Mouse (Mus musculus) spleen, postnatal 4 days (tissue): ENCODE measurements around the gene Trim45.

ENCODE experiments used
- DNase-seq, 2 experiments: peaks; one replicate each; pipeline ENCODE4 v3.0.0; 2022; ENCODE audit warnings: low spot score in 2 of 2

Trim45 gene

DNA sequence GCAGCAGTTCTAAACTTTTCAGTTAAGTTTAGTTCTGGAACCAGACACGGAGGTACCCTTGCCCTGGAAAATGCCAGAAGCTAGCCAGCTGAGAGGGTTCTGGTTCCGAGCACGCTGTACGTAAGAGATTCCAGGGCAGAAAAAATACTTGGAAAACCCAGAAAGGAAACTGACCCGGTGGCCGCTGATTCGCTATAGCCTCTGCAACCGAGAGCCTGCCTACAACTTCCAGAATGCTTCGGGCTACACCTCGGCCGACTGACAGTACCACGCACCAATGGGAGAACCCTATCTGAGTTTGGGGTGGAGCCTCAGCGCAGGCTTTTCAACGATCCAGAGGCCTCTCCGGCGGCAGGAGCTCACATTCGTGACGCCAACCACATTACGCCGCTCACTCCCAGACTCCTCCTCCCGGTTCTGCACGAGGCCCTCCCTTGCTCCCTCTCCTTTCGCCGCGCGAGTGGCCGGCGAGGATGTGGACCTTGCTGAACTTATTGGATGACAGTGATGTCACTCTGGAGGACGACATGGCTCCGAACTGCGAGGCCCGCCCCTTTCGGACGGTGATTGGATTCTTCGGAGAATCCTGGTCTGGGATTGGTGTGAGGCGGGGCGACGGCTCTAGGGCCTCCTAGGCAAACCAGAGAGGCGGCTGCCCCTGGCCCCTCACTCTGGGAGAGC is at the start of gene Trim45:
Gene Trim45, plus strand, starts transcription at position 378 of the 681 bp plus-strand sequence.
- DNase-seq, result peak; percentile 92 to 95

DNA sequence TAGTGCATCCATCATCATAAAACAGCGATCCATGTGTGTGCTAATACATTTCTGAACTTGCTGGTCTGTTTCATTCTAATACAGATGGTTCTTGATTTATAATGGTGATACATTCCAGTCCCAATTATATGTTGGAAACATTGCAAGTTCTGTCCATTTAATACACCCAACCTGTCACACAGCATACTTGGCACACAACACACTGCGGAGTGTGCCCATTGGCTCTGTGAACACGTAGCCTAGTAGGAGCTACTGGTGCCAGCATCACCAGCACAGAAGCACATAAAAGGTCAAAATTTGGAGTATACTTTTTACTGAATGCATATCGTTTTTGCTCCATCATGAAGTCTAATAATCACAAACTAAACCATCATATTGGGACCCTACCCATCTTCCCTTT is 44.9 kb upstream of the Trim45 start:
- DNase-seq, result no peak

DNA sequence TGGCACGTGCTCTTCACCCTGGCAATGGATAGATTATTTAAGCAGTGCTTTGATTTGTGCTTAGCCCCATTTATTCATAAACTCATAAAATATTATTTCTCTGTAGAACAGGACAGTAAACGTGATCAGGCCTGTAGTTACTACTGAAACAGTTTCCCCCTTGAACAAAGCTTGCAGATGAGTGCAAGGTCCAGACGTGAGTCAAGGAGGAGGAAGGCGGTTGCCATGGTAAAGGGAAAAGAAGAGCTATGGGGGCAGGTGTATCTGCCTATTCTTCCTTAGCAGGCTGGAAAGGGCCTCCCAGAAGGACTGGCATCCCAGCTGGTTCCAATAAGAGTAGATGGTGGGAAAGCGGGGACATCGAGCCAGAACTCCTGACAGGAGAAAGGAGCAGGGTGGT is 40.6 kb upstream of the Trim45 start:
- no peak for DNase-seq

DNA sequence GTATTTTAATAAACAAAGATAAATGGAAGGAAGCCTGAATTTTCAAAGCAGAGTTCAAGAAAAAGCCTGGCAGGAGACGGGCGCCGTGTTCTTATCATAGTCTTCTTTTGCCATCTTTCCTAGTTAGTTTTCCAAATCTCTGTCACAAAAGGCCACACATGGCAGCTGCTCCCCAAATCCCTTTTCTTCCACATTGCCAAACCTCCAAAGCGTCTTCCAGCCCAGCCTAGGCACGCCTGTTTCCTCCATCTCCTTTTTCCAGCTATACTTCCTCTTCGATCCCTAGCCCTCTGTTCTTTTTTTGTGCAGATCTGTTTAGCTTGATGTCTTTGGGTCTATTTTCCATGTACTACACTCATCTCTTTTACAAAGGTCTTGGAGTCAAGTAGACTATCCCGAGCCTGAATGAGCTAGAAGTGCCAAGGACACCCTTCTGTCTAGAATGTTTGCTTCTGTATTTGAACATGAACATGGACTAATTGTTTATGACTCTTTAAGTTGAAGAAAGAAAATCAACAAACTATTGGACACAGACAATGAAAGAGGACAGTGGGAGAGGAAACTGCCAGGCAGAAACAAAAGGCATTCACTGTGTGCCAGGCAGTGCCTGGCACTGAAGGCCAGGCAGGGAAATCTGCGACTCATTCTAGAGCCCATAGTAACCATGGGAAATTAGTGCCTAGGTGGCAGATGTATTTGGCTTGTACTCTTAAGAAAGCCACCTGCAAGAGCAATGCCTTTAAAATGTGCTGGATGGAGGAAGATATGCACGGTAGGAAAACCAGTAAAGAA is 40.0 kb upstream of the Trim45 start:
- no peak for DNase-seq

DNA sequence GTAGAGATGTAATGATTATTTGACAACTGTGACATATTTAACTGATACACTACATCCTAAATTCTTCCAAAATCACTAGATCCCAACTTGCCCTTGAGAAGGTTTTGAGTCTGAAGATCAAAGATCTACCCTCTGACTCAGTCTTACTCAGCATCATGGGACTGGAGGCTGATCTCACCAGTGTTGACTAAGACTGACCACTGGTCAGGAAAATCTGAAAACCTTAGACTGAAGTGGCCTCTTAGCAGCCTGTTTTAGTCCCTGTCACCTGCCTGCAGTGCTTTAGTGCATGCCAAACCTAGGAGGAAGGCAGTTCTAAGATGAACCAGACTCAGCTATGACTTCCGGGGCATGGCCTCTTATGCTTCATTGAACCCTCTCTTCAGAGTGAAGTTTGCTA is 32.8 kb upstream of the Trim45 start:
- no peak for DNase-seq

DNA sequence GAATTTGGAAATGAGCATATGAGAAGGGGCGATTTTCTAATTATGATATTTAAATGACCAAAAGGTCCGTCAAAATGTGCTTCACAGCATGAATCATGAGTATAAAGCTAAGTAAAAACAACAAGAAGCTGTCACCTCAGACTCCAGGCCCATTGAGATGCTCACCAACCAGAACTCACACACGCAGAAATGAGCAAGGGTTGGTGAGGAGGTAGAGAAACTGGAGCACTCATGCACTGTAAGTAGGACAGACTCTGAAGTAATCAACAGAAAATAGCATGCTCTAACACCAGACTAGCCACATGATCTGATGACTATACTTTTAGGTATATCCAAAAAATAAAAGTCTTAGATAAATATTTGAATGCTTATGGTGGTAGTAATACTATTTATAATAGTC is 31.6 kb upstream of the Trim45 start:
- DNase-seq, result no peak

DNA sequence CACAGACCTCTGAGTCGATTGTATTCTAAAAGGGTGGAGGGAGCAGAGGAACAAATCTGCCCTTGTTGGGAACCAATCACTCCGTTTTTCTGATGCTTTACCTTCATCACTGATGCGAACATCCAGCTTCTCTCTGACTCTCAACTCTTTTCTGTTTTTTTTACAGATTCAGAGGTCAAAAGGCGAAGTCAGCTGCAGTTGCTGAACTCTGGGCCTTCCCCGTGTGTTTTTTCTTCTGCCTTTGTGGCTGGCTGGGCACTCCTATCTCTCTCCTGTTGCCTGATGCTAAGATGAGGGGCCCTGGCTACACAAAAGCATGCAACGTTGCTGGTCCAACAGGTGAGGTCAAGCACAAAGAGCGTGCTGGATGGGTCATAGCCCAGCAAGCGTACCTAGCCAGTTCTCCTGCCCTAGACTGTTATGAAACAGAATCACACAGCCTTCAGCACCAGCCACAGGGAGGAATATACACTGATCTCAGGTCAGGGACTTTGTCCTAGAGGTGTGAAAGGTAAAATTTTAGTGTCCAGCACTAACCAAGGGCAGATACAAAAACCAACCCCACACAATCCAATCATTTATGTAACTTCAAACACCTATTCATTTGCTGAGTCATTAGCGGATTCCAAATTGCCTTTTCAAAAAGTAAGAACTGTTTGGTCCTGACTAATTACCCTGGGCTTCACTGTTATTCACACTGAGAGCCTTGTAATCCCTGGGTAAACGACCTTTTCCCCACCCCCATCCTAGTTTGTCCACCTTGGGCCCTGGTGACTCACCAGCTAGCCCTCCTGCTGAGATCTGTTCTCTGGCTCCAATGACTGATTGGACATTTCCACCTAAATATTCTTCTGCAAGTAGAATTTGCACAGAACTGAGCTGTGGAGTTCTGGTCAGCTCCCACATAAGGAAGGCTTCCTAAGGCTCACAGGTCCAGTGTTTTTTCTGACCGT is 29.3 kb upstream of the Trim45 start:
- DNase-seq, result no peak

DNA sequence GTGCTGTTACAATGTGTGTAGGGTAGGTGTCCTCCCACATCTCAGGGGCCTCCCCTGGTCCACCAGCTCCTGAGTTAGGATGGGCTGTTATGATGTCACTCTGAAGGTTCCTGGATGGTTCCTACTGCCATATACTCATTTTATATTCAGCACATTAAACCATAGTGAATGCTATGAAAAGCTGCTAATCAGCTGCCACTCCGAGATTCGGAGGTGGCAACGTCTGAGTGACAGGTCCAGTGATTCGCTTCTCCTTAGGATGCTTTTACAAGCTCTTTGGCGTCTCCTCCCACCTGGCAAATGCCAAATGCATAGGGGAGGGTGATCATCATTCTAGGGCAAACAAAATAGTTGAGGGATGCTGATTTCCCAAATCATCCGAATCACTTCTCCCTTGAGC is 26.5 kb upstream of the Trim45 start:
- DNase-seq, result no peak

DNA sequence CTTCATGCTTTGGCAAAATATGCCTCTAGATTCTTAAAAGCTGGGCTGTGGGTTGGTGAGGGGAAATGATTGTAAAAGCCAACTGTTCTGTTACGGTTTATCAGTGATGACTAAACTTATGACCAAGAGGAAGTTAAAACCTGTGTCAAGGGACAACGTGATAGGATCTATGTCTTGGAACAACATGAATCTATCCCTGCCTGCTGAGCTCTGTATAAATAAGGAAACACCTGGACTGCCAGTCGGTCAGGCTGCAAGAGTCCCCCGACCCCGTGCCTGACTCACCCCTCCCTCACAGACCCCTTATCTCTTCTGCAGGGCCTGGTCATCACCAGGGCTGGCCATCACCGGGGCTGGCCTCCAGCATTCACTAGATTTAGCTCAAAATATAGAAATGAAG is 15.9 kb upstream of the Trim45 start:
- DNase-seq, result no peak

DNA sequence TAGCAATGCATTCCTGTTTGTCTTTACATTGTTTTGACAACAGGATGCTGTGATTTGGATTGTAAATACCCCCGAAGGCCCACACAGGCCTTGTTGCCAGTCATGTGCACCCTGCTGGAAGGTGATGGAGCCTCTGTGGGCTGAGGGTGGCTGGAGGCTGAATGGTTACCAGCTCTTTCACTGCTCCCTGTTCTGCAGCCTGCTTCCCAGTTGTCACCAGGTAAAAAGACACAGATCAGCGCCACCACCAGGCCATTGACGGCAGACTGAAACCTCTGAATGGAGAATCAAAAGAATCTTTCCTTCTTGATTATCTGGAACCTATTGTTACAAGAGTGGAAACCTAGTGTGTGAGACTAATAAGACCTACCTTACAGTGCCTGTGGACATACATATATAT is 15.1 kb upstream of the Trim45 start:
- DNase-seq, result no peak

DNA sequence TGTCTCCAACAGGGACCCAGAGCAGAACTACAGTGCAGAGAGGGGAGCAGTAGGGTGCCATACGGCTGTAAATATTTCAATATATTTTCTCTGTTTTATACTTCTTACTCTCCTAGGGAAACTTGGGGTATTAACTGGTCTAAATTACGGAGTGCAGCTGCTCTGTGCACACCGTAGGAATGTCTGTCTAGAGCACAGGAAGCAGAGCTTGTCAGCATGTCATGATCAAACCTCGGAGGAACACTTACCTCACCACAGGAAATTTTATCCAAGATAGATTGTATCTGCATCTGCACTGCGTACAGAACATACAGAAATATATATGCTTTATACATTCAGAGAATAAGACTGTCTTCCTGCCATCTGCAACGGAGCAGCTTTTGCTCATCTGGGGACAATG is 13.4 kb upstream of the Trim45 start:
- DNase-seq, result no peak

DNA sequence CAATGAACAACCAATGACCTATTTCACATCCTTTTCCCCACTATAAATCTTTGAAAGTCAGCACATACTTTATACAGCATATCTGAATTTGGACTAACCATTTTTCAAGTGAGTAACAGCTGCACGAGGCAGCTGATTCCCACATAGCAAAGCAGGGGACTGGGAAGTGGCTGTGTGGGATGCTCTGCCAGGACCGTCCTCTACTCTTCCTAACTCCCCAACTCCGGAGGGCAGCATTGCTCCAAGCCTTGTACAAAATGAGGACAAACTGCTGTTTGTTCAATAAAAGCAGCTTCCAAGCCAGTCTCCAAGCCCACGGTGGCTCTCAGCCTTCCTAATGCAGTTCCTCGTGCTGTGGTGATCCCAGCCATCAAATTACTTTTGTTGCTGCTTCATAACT is 11.4 kb upstream of the Trim45 start:
- DNase-seq, result no peak

DNA sequence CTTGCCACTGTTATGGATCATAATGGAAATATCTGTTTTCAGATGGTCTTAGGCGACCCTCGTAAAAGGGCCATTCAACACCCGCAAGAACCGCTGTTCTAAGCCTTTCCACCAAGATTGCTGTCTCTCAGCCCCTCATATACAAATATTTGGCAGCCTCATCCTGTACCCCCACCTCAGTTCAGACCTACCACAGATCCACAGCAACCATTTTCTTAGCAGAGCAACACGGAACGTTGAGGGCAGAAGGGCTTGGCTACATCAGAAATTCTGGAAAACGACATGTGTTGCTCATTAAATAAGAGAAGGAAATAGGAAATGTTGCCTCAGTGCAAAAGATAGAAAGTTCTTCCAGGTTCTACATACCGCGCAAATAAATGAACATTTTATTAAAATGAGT is 11.0 kb upstream of the Trim45 start:
- no peak for DNase-seq

DNA sequence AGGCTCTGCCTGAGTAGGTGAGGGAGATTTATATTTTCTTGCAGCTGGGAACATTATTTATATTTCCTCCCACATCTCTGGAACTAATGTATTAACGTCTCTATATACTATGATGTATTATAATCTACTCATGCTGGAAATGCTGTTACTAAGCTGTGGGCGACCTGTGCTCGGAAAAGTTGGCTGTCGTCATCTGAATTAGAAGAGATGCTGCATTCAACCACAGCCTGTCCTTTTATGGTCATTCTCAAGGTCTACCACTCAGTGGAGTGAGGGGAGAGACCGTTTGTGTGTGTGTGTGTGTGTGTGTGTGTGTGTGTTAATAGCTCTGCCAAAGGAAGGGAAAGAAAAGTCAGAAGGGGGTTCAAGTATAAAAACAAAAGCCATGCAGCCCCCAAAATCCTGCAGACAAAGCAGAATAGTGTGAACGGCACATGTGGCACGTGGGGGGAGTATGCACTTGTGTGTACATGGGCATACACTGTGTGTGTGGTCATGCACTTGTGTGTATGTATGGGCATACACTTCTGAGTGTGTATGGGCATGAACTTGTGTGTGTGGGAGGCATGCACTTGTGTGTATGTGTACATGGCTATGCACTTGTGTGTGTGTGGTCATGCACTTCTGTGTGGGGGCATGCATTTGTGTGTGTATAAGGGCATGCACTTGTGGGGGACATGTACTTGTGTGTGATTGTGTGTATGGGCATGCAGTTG is 10.3 kb upstream of the Trim45 start:
- no peak for DNase-seq

DNA sequence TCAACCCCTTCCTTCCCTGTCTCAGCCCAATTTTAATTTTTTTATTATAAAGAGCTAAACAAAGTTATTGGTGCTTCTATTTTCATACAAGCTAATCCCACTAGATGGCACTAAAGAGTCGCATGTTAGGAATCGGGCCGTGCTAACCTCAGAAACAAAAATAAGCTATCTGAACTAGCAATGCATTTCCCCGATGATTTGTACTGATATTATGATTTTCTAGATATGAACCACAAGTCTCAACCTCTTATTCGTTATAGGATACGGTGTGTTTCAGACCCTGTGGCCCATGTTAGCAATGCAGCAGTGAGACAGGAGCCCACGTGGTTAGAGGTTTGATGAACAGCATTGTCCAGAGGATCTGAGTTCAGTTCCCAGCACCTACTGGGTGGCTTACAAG is 5.2 kb upstream of the Trim45 start:
- DNase-seq, result no peak

DNA sequence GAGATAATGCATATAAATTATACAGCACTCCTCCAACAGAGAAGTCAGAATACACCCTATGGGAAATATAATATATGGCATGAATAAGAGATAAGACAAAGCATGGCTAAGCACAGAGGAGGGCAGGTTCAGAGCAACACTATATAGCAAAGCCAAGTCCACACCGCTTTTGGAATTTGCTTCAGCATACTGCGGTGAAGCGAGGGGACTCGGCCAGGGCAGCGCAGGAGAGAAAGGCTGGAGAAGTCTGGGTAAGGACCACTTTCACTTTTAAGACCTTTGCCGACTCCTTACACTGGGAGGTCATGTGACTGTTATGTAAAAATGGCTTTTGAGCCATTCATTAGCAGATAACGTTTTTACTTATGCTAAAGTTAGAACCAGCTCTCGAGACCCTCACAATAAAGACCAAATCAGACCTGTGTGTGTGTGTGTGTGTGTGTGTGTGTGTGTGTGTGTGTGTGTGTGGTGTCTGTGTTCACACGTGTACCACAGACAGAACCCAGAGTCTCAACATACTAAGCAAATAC is 1.3 kb upstream of the Trim45 start:
- no peak for DNase-seq

DNA sequence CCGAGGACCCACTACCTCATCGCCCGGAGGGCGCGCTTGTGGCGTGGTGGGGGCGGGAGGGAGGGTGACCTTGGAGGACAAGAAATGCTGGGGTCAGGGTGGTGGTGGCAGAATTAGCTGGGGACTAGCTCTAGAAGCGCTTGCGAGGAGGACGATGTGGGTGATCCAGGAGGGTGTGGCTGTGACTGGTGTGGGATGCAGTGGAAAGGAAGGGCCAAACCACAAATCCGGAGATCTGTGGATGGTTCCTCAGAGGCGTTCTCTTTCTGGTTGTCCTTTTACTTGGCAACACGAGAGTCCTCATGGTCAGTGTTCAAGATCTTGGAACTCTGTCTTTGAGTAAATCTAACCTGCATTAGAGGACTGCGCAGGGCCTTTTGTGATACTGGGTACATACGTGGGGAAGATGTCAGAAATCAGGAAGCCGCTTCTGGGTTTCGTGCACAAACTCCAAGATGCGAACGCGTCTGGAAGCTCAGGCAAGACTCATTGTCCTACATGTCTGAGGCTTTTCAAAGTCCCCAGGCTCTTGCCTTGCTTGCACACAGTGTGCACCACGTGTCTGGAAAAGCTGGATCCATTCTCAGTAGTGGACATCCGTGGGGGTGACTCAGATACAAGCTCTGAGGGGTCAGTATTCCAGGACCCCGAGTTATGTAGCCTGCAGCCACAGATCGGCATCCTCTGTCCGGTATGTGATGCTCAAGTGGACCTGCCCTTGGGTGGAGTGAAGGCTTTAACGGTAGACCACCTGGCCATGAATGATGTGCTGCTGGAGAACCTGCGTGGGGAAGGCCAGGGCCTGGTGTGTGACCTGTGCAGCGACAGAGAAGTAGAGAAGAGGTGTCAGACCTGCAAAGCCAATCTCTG is 739 bp downstream of the Trim45 start:
- DNase-seq, result no peak

DNA sequence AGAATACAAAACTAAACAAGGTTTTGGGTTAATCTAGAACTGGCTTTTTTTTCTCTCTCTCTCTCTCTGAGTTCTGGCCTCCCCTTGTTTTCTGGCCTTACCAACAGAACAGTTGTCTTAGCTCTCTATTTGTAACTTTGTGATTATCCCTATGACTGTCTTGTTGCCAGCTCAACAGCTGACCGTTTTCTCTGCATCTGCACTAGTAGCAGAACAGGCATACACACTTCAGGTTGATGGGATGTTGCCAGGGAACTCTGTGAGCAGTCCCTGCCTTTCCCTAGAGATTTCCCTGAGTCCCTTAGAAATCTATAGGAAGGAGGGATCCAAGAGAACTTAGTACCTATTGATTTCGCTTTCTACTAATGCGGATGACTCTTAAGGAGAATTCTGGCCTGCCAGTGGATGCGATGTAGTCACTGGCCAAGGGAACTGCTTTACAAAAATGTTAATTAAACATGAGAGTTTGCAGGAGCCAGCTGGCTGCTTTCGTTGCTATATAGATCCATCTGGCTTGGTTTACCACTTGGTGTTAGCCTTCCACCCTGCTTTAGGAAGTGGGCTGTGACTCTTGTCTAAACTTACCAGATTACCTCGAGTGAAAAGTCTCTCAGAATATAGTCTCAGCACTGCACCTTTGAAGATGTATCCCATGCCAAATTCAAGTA is 2.2 kb downstream of the Trim45 start:
- no peak for DNase-seq

DNA sequence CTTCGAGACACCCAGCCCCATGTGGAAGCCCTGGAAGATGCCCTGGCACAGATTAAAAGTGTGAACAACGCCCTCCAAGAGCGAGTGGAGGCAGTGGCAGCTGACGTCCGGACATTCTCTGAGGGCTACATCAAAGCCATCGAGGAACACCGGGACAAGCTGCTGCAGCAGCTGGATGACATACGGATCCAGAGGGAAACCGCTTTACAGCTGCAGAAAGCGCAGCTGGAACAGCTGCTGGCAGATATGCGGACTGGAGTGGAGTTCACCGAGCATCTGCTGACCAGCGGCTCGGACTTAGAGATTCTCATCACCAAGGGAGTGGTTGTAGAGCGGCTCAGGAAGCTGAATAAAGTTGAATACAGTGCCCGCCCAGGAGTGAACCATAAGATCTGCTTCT is 3.2 kb downstream of the Trim45 start:
- no peak for DNase-seq
